Mouse (Mus musculus): ENCODE results near the gene Pmp22.

Gene Pmp22

GRCm38 (mm10) chr11:63126976-63127375, 1.8 kb upstream of the Pmp22 start:
- DNase-seq (ENCODE audit: low read depth, low spot score), result no peak

- no peak for DNase-seq (ENCODE audit: low read depth, low spot score)
These were observed 1.3 kb upstream of the Pmp22 start for GRCm38 (mm10) chr11:63127513-63127912.

- no peak for DNase-seq (ENCODE audit: low read depth, low spot score)
These were observed 593 bp downstream of the Pmp22 start for GRCm38 (mm10) chr11:63129375-63129774.

GRCm38 (mm10) chr11:63129840-63130239, 1.1 kb downstream of the Pmp22 start:
- no peak for DNase-seq (ENCODE audit: low read depth, low spot score)

GRCm38 (mm10) chr11:63130497-63130896, 1.7 kb downstream of the Pmp22 start:
- no peak for DNase-seq (ENCODE audit: low read depth, low spot score)

- DNase-seq (ENCODE audit: low read depth, low spot score), result no peak
These were observed 2.4 kb downstream of the Pmp22 start for GRCm38 (mm10) chr11:63131001-63131692.

- DNase-seq (ENCODE audit: low read depth, low spot score), result no peak
These were observed 2.9 kb downstream of the Pmp22 start for GRCm38 (mm10) chr11:63131693-63132040.

GRCm38 (mm10) chr11:63132151-63132500, 3.3 kb downstream of the Pmp22 start:
- peak; percentile 19 for DNase-seq (ENCODE audit: low read depth, low spot score)

GRCm38 (mm10) chr11:63132501-63133435, 4.0 kb downstream of the Pmp22 start:
- peak; percentile 47 for DNase-seq (ENCODE audit: low read depth, low spot score)

GRCm38 (mm10) chr11:63134021-63134420, 5.2 kb downstream of the Pmp22 start:
- no peak for DNase-seq (ENCODE audit: low read depth, low spot score)

GRCm38 (mm10) chr11:63134742-63135482, 6.1 kb downstream of the Pmp22 start:
- no peak for DNase-seq (ENCODE audit: low read depth, low spot score)

- peak; percentile 69 for DNase-seq (ENCODE audit: low read depth, low spot score)
These were observed 6.8 kb downstream of the Pmp22 start for GRCm38 (mm10) chr11:63135622-63136021.

GRCm38 (mm10) chr11:63136205-63136604, 7.4 kb downstream of the Pmp22 start:
- DNase-seq (ENCODE audit: low read depth, low spot score), result no peak

GRCm38 (mm10) chr11:63136836-63137416, 8.1 kb downstream of the Pmp22 start:
- peak; percentile 19 for DNase-seq (ENCODE audit: low read depth, low spot score)

- no peak for DNase-seq (ENCODE audit: low read depth, low spot score)
These were observed 10.0 kb downstream of the Pmp22 start for GRCm38 (mm10) chr11:63138739-63139138.

GRCm38 (mm10) chr11:63142311-63142710, 13.5 kb downstream of the Pmp22 start:
- DNase-seq (ENCODE audit: low read depth, low spot score), result no peak

- DNase-seq (ENCODE audit: low read depth, low spot score), result no peak
These were observed 14.0 kb downstream of the Pmp22 start for GRCm38 (mm10) chr11:63142816-63143215.

- DNase-seq (ENCODE audit: low read depth, low spot score), result no peak
These were observed 14.7 kb downstream of the Pmp22 start for GRCm38 (mm10) chr11:63143486-63143885.

GRCm38 (mm10) chr11:63146601-63147000, 17.8 kb downstream of the Pmp22 start:
- DNase-seq (ENCODE audit: low read depth, low spot score), result no peak

- DNase-seq (ENCODE audit: low read depth, low spot score), result no peak
These were observed 19.5 kb downstream of the Pmp22 start for GRCm38 (mm10) chr11:63148276-63148675.

- DNase-seq (ENCODE audit: low read depth, low spot score), result no peak
These were observed 23.1 kb downstream of the Pmp22 start for GRCm38 (mm10) chr11:63151857-63152256.

- no peak for DNase-seq (ENCODE audit: low read depth, low spot score)
These were observed 28.3 kb downstream of the Pmp22 start for GRCm38 (mm10) chr11:63157117-63157516.
